Mouse (Mus musculus) midbrain, embryonic 11.5 days (tissue): ENCODE measurements around the gene Spon1. TPM values are rescaled to one million over a fixed set of nuclear protein-coding genes. Genes with fewer than 3 reads are reported as not detected.
A peak's percentile ranks its signal among the peaks of the same experiment; 100 is the strongest.

ENCODE experiments used
- ATAC-seq: fragments of 200-750 bp; cut with Nextera tagmentation; 2 replicates; pipeline ENCODE4 v1.8.0; 2017; ENCODE audit warnings: moderate TSS enrichment, moderate library complexity; ENCODE audit not compliant: low FRiP score
- DNase-seq: peaks from one replicate; pipeline ENCODE4 v3.0.0; 2015; ENCODE audit warnings: low spot score; ENCODE audit errors: missing footprints
- H3K27ac ChIP-seq: fragments of 300-500 bp; sonication (generic); 2 replicates; pipeline ENCODE4 v1.5.1; 2014; ENCODE audit warnings: low read depth, low read length
- H3K27me3 ChIP-seq: fragments of 300-500 bp; sonication (generic); 2 replicates; pipeline ENCODE4 v1.6.1; 2014; ENCODE audit warnings: mild to moderate bottlenecking, low read length, moderate library complexity, mixed read lengths; ENCODE audit not compliant: control insufficient read depth, insufficient read depth
- H3K36me3 ChIP-seq: fragments of 300-500 bp; sonication (generic); 2 replicates; pipeline ENCODE4 v1.6.1; 2014; ENCODE audit warnings: mild to moderate bottlenecking, low read length, moderate library complexity, mixed read lengths; ENCODE audit not compliant: control insufficient read depth, insufficient read depth
- H3K4me1 ChIP-seq: fragments of 300-500 bp; sonication (generic); 2 replicates; pipeline ENCODE4 v1.6.1; 2014; ENCODE audit warnings: low read length; ENCODE audit not compliant: control insufficient read depth, insufficient read depth
- H3K4me2 ChIP-seq: fragments of 300-500 bp; sonication (generic); 2 replicates; pipeline ENCODE4 v1.6.1; 2014; ENCODE audit warnings: mild to moderate bottlenecking, moderate library complexity
- H3K4me3 ChIP-seq: fragments of 300-500 bp; sonication (generic); 2 replicates; pipeline ENCODE4 v1.5.1; 2014; ENCODE audit warnings: low read depth, low read length
- H3K9ac ChIP-seq: fragments of 300-500 bp; sonication (generic); 2 replicates; pipeline ENCODE4 v1.6.1; 2014; ENCODE audit warnings: low read length
- H3K9me3 ChIP-seq: fragments of 300-500 bp; sonication (generic); 2 replicates; pipeline ENCODE4 v1.6.1; 2016; ENCODE audit warnings: low read length; ENCODE audit not compliant: control insufficient read depth
- WGBS: fragments of 180-500 bp; shearing (Covaris S2); extraction: QIAGEN DNeasy Blood & Tissue Kit; methylation state at CpG from one replicate; pipeline ENCODE4 v1.1.7; 2014; 5-methylcytosine and 5-hydroxymethylcytosine counted together
- polyA plus RNA-seq: library from polyadenylated mRNA; unstranded; fragments of >200 nt; fragmentation: Nextera tagmentation; extraction: Ambion mirVana; gene quantifications from 2 replicates; pipeline ENCODE4 v1.2.1, GENCODE M21; 2014

Gene Spon1
- polyA plus RNA-seq, 1 experiment from 2014 or later = 61.3 TPM

GRCm38 (mm10) chr7:113963766-113964165 is 198.0 kb downstream of the Spon1 start:
- no peak for ATAC-seq

GRCm38 (mm10) chr7:113965625-113966024 is 199.8 kb downstream of the Spon1 start:
- no peak overlapping the region for H3K4me2 ChIP-seq
- no peak overlapping the region for H3K9ac ChIP-seq
- no peaks in the 10 kb centered on the region for H3K36me3 ChIP-seq
- no peak for DNase-seq
- no peaks in the 10 kb centered on the region for H3K27me3 ChIP-seq
- no peaks in the 10 kb centered on the region for H3K4me1 ChIP-seq
- no peak overlapping the region for H3K4me3 ChIP-seq
- no peaks in the 10 kb centered on the region for H3K9me3 ChIP-seq
- no peak for ATAC-seq
- H3K27ac ChIP-seq = no peak overlapping the region
- 94% methylated on average over 8 of the region's 8 CpGs for WGBS

More at GRCm38 (mm10) chr7:113963766-113964165, 198.0 kb downstream of the Spon1 start:
- 81% methylated on average over 4 of the region's 4 CpGs for WGBS
- H3K27me3 ChIP-seq = no peaks in the 10 kb centered on the region
- no peaks in the 10 kb centered on the region for H3K4me1 ChIP-seq
- no peak overlapping the region for H3K4me3 ChIP-seq
- no peak overlapping the region for H3K9ac ChIP-seq
- H3K36me3 ChIP-seq = no peaks in the 10 kb centered on the region
- H3K27ac ChIP-seq = no peak overlapping the region
- no peaks in the 10 kb centered on the region for H3K9me3 ChIP-seq
- no peak for DNase-seq
- no peak overlapping the region for H3K4me2 ChIP-seq

- no peaks in the 10 kb centered on the region for H3K4me1 ChIP-seq
- H3K9me3 ChIP-seq = no peaks in the 10 kb centered on the region
- DNase-seq (no peak), ATAC-seq (no peak)
- no peak overlapping the region for H3K27ac ChIP-seq
- no peak overlapping the region for H3K4me2 ChIP-seq
- H3K27me3 ChIP-seq = no peaks in the 10 kb centered on the region
- no peak overlapping the region for H3K4me3 ChIP-seq
- H3K9ac ChIP-seq = no peak overlapping the region
- no peaks in the 10 kb centered on the region for H3K36me3 ChIP-seq
Observed at GRCm38 (mm10) chr7:113969182-113969581, 203.4 kb downstream of the Spon1 start.

- 88% methylated on average over 4 of the region's 4 CpGs for WGBS
- no peak overlapping the region for H3K4me3 ChIP-seq
- H3K9ac ChIP-seq = no peak overlapping the region
- H3K27me3 ChIP-seq = no peaks in the 10 kb centered on the region
- no peaks in the 10 kb centered on the region for H3K9me3 ChIP-seq
- H3K4me1 ChIP-seq = no peaks in the 10 kb centered on the region
- ATAC-seq = no peak
- no peaks in the 10 kb centered on the region for H3K36me3 ChIP-seq
- DNase-seq = no peak
- no peak overlapping the region for H3K27ac ChIP-seq
- H3K4me2 ChIP-seq = no peak overlapping the region
Observed at GRCm38 (mm10) chr7:113972536-113972935, 206.7 kb downstream of the Spon1 start.

- Histone ChIP-seq H3K27ac (no peak overlapping the region), H3K27me3 (no peaks in the 10 kb centered on the region), H3K36me3 (no peaks in the 10 kb centered on the region), H3K9me3 (no peaks in the 10 kb centered on the region), H3K4me2 (no peak overlapping the region), H3K4me3 (no peak overlapping the region), H3K4me1 (no peaks in the 10 kb centered on the region), H3K9ac (no peak overlapping the region)
- ATAC-seq = no peak
- DNase-seq = peak; percentile 2
- WGBS = 89% methylated on average over 10 of the region's 10 CpGs
Observed at GRCm38 (mm10) chr7:113986406-113987134, 220.8 kb downstream of the Spon1 start.

- Histone ChIP-seq H3K9ac (no peak overlapping the region), H3K4me3 (no peak overlapping the region), H3K4me1 (no peaks in the 10 kb centered on the region), H3K4me2 (no peak overlapping the region), H3K27me3 (no peaks in the 10 kb centered on the region), H3K36me3 (no peaks in the 10 kb centered on the region), H3K27ac (no peak overlapping the region), H3K9me3 (no peaks in the 10 kb centered on the region)
- peak; percentile 67 for DNase-seq
- no peak for ATAC-seq
Observed at GRCm38 (mm10) chr7:113988156-113988555, 222.4 kb downstream of the Spon1 start.

GRCm38 (mm10) chr7:113997675-113998354 is 232.0 kb downstream of the Spon1 start:
- no peaks in the 10 kb centered on the region for H3K36me3 ChIP-seq
- no peak overlapping the region for H3K4me3 ChIP-seq
- ATAC-seq (no peak), DNase-seq (no peak)
- H3K27ac ChIP-seq = no peak overlapping the region
- no peaks in the 10 kb centered on the region; the same call in 1 of the 2 replicates for H3K4me1 ChIP-seq
- H3K27me3 ChIP-seq = no peaks in the 10 kb centered on the region
- H3K4me2 ChIP-seq = no peak overlapping the region
- 83% methylated on average over 7 of the region's 7 CpGs for WGBS
- no peaks in the 10 kb centered on the region for H3K9me3 ChIP-seq
- H3K9ac ChIP-seq = no peak overlapping the region

GRCm38 (mm10) chr7:114004171-114004570 is 238.4 kb downstream of the Spon1 start:
- no peak overlapping the region for H3K27ac ChIP-seq
- no peaks in the 10 kb centered on the region for H3K36me3 ChIP-seq
- ATAC-seq (no peak), DNase-seq (no peak)
- H3K4me3 ChIP-seq = no peak overlapping the region
- peak overlapping the region; percentile 17; the same call in 1 of the 2 replicates for H3K4me2 ChIP-seq
- no peak overlapping the region for H3K9ac ChIP-seq
- 11% methylated on average over 5 of the region's 5 CpGs for WGBS
- no peaks in the 10 kb centered on the region for H3K9me3 ChIP-seq
- no peaks in the 10 kb centered on the region for H3K27me3 ChIP-seq
- peaks cover 4% of the 10 kb centered on the region; the same call in 1 of the 2 replicates for H3K4me1 ChIP-seq

GRCm38 (mm10) chr7:114005499-114005898 is 239.7 kb downstream of the Spon1 start:
- Histone ChIP-seq H3K27me3 (no peaks in the 10 kb centered on the region), H3K9ac (no peak overlapping the region), H3K27ac (no peak overlapping the region), H3K4me3 (no peak overlapping the region), H3K4me1 (peaks cover 4% of the 10 kb centered on the region; the same call in 1 of the 2 replicates), H3K36me3 (no peaks in the 10 kb centered on the region), H3K4me2 (no peak overlapping the region), H3K9me3 (no peaks in the 10 kb centered on the region)
- DNase-seq (no peak), ATAC-seq (no peak)
- 73% methylated on average over 5 of the region's 5 CpGs for WGBS
